Mouse (Mus musculus) adrenal gland, postnatal 25 days (tissue): ENCODE results near the gene Zfp64. TPM values are rescaled to one million over a fixed set of nuclear protein-coding genes. Genes with fewer than 3 reads are reported as not detected.

Experiments used
- DNase-seq: peaks from one replicate; pipeline ENCODE4 v3.0.0; 2021; ENCODE audit warnings: mixed read lengths
- long read RNA-seq: library from polyadenylated mRNA; stranded (forward); transcript quantifications from one replicate; pipeline ENCODE4 v2.0.0, GENCODE M21; 2021
- total RNA-seq: library from RNA; stranded (reverse); gene quantifications from 2 replicates; pipeline ENCODE4 v1.2.3, GENCODE M21; 2021

Gene Zfp64
- total RNA-seq, result 21.6 and 22.8 TPM in 2 replicates
- long read RNA-seq, transcript Zfp64-201 (6 exons, 2,438 nt), result major isoform, 12 of 31 reads
- long read RNA-seq, partial matches to known transcripts, result 9 of 31 reads
- long read RNA-seq, other reads (novel, unspliced or antisense), result 7 of 31 reads

DNA sequence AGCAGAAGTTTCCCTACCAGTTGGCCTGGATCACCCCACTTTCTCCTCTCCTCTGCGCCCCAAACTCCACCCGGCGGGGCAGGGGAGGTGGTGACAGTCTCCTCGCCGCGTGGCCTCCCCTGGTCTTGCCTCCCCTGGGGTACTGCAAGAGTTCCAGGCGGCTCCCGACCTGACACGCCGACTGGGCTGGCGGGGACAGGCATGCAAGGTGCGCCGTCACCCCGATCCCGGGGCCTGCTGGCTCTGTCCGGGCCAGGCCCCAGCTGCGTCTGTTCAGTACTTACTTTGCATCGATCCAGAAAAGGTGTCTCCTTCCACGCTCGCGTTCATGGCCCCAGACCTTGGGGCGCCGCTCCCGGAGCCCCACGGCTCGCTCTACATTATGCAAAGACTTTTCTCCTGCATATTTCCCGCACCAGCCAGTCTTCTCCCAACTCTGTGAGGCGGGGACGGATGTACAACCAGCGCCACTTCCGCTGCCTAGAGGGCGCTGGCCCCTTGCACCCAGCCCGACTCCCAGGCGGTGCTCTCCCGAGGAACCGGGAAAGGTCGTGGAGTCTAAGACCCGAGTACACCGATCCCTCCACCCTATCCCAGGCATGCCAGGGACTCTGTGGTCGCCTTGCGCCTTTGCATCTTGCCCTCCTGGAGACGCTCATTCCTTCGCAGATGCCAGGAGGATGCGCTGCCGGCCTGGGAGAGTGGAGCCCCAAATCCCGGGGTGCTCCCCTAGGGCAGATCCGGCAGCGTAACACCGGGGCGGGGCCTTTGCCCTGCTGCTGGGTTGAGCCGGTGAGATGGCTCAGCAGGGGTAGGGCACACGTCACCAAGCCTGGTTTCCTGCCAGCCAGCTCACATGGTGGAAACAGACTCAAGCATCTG lies at the start of gene Zfp64:
Gene Zfp64 (minus strand): TSS at position 753 of the 882 bp plus-strand sequence.
- DNase-seq, result peak; percentile 92

DNA sequence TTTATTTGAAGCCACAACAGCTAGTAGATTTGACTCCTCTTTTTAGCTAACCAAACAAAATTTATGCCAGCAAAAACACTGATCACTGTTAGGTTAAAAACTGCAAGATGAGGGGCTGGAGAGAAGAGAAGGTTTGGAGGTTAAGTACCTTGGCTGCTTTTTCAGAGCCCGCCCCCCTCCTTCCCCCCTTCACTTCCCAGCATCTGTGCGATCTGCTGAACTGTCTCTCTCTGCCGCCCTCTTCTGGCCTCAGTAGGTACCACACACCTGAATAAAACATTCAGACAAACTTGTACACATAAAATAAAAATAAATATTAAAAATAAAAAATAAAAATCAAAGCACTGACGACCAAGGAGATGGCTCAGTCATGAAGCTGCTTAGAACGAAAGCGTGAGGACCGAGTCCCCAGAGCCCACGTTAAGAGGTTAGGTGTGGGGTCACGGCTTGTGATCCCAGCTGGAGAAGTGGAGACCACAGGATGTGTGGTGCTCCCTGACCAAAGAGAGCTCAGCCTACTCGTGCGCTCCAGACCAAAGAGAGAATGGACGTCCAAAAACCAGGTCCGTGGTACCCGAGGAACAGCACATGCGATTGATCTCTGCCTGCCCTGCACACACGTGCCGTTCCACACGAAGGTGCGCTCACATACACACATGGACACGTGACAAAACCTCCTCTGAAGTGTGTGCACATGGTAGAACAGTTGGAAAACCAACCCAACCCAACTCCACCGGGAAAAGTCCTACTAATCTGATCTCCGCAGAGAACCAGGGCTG lies 37.4 kb upstream of the Zfp64 start:
- peak; percentile 15 for DNase-seq

DNA sequence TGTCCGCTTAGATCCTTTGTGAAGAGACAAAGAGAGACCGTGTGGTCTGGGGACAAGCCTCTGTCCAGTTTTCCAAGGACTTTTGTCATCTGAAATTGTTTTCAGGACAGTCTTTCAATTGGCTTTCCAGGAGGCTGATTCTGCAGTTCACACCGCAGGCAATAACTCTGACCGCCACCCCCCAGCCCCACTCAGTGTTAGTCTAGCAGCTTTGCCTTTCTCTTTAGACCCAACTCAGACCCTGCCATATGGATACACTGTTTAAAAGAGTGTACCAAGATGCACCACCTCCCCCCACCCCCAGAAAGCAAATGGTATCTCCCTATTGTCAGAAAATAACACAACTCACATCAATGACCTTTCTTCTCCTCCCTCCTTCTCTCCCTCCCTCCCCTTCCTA lies 35.6 kb upstream of the Zfp64 start:
- DNase-seq, result no peak

DNA sequence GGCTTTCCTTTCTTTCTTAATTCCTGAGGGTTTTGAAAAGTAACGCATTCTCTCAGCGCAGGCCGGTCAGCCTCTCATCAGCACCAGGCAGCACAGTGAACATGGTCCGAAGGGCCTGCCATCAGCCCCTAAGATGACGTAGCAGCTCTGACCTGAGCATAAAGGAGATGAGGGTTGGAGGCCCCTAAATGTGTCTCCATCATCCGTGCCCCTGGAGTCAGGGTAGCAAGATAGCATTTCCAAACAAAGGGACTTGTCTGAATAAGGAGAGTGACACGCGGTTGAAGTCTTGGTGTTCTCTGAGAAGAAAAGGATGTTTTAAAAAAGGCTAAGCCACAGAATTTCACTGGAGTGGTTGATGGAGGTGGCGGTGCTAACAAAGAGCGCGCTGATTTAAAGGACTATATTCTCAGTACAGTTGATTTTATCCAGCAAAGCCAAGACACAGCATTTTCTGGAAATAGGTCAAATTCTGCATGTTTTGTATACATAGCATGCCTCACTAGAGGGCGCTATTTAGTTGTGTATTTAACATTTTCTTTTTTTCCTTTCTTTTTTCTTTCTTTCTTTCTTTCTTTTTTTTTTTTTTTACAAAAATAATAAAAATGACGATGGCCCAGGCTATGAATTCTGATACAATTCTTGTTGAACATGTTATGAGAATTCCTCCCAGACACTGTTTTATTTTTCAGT lies 34.8 kb upstream of the Zfp64 start:
- DNase-seq, result no peak

DNA sequence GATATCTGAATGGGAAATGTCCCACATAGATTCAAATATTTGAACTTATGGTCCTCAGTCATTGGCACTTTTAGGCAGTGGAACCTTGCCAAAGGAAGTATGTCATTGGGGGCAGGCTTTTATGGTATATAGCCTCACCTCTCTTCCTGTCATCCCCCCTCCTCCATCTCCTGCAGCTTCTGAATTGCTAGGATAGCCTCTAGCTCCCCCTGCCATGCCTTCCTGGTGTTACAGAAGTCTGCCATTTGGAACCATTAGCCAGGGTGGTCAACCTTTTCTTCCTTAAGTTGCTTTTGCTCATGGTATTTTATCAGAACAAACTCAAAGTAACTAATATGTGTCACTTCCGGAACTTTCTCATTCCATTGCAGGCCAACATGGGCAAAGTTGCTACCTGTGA lies 32.7 kb upstream of the Zfp64 start:
- DNase-seq, result no peak

DNA sequence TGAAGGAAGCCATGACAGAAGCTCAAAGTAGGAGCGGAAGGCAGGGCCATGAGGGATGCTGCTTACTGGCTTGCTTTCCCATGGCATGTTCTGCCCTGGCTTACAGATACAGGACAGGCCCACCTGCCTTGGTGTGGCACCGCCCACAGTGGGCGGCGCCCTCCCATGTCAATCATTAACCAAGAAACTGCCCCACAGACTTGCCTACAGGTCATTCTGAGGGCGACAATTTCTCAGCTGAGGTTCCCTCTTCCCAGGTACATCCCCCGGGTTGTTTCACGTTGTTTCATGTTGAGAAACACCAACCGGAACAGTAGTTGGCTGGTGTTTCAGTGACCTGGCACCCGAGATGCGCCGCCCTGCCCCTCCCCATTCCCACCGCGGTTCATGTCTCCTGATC lies 32.0 kb upstream of the Zfp64 start:
- DNase-seq, result no peak

DNA sequence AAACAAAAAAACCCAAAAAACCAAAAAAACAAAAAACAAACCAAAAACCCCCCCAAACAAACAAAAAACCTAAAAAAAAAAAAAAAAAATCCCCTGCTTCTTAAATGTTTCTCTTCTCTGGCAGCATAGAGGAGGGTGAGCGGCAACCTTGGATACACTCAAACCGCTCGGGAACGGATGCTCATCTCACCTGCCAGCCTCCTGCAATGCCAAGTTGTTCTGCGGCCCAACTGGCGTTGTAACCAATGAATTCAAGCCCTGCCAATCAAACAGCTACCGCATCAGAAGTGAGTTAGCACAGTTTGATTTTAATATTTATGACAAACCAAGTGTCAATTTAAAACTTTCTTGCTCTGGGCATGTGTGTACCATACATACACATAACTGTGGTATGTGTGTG lies 26.6 kb upstream of the Zfp64 start:
- no peak for DNase-seq

DNA sequence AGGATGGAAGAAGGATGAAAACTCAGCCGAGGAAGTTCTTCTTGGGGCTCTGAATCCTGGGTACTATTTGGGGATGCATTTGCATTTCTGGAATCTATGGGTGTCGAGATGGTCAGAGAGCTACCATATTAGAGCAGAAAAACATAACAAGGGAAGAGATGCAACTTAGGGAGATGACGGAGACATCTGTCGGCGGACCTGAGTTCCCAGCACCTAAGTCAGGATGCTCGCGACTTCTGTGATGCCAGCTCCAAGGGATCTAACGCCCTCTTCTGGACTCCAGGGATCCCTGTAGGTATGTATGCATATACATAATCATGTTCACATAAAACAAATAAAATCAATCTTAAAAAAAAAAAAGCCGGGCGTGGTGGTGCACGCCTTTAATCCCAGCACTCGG lies 26.1 kb upstream of the Zfp64 start:
- no peak for DNase-seq

DNA sequence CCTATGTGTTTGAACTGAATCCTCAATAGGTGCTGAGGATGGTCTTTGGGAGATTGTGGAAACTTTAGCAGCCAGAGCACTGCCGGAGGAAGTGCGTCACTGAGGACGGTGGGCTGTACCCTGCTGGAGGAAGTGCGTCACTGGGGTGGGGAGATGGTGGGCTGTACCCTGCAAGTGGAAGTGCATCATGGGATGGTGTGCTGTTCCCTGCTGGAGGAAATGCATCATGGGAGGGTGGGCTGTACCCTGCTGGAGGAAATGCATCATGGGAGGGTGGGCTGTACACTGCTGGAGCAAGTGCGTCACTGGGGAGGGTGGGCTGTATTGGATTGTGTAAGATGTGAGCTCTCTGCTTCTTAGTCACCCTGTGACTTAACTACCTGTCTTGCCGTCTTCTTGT lies 25.5 kb upstream of the Zfp64 start:
- DNase-seq, result peak; percentile 42

DNA sequence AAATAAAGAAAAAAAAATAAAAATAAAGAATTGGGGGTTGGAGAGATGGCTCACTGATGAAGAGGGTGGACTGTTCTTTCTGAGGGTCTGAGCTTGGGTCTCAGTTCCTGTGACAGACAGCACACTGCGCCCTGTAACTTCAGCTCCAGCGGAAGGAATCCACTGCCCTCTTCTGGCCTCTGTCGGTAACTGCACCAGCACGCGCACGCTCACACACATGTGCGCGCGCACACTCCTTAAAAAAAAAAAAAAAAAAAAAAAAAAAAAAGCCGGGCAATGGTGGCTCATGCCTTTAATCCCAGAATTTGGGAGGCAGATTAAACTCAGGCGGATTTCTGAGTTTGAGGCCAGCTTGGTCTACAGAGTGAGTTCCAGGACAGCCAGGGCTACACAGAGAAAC lies 24.4 kb upstream of the Zfp64 start:
- DNase-seq, result peak; percentile 30

DNA sequence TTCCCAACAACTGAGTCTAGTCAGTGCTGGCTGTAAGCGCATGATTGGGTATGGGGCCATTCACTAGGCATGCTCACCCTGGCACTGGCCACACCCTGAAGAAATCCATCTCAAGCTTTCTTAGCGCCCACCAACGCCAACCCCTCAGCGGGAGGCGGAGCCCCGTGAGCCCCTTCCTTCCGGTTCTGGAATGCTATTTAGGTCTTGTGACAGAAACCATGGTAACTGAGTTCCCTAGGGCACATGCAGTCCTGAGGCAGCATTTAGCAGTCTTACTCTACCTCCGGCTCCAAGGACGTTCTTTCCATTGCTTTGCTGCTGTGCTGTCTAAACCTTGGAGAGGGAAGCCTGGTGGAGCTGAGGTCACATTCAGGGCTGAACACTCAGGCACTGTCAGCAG lies 22.6 kb upstream of the Zfp64 start:
- DNase-seq, result no peak

DNA sequence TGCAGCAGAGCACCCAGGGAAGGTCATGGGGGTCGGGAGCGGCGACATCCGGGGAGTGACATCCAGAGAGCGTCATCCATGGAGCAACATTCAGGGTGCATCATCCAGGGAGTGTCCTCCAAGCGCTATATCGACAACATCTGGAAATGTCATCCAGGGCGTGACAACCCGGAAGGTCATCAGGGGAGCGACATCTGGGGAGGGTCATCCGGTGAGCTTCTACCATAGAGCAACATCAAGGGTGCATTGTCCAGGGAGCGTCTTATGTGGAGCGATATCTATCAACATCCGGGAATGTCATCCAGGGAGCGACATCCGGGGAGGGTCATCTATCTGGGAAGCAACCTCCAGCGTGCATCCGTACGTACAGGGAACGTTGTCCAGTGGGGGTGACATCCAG lies 14.7 kb upstream of the Zfp64 start:
- no peak for DNase-seq

DNA sequence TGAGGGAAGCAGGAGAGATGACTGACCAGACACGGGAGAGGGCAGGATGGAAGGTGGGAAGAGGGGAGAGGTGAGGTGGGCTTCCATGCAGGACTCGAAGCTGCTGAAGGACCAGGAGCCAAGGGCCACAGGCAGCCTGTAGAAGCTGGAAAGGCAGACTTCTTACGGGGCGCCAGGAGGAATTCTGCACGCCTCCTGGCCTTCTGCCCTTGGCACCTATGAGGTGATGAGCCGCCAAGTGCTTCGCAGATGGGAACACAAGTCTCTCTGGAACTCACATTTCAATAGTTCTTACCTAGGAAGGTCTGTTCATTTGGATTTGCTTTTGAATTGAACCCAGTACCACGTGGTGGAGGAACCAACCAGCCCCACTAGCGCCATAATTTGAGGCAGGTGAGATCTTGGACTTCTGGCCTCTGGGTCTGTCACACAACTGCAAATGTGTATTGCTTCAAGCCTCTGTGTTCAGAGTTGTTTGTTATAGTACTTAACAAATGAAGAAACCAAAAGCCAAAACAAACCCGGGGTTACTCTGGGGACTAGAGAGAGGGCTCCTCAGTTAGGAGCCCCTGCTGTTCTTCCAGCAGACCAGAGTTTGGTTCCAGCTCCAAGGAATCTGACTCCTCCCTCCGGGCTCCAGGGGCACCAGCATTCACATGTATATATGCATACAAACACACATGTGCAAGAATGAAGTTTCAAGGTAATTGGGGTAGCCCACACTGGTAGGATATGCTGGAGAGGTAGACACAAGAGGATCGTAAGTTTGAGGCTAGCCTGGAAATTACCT lies 12.9 kb upstream of the Zfp64 start:
- DNase-seq, result peak; percentile 41

DNA sequence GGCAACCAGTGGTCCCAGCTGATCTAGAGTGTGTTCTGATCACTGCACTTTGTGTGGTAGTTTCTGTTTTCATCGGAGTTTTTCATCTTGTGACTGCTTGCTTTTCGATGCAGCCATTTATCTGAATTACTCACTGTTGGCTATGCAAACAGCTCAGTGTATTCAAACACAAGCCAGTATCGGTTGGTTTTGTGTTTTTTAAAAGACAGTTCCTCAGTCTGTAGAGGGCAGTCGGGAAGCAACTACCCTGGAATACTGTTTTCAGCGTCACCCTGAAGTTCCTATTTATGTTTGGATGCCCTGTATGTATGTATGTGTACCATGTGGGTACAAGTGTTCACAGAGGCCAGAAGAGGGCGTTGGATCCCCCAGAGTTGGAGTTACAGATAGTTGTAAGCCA lies 11.1 kb upstream of the Zfp64 start:
- DNase-seq, result no peak

DNA sequence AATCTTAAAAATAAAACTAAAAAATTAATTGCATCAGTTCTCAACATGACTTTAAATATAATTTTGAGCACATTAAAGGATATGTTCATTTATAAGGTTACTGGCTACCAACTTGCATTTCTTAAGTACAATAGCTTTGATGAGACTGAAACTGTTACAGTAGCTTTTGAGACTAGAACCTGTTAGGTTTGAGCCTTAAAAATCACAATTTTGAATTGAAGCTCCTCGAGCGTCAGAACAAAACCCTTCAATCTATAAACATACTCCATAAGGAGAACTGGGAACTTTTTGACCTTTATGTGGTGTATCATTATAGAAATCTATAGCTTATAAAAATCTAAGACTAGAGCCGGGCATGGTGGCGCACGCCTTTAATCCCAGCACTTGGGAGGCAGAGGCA lies 9.5 kb upstream of the Zfp64 start:
- no peak for DNase-seq

DNA sequence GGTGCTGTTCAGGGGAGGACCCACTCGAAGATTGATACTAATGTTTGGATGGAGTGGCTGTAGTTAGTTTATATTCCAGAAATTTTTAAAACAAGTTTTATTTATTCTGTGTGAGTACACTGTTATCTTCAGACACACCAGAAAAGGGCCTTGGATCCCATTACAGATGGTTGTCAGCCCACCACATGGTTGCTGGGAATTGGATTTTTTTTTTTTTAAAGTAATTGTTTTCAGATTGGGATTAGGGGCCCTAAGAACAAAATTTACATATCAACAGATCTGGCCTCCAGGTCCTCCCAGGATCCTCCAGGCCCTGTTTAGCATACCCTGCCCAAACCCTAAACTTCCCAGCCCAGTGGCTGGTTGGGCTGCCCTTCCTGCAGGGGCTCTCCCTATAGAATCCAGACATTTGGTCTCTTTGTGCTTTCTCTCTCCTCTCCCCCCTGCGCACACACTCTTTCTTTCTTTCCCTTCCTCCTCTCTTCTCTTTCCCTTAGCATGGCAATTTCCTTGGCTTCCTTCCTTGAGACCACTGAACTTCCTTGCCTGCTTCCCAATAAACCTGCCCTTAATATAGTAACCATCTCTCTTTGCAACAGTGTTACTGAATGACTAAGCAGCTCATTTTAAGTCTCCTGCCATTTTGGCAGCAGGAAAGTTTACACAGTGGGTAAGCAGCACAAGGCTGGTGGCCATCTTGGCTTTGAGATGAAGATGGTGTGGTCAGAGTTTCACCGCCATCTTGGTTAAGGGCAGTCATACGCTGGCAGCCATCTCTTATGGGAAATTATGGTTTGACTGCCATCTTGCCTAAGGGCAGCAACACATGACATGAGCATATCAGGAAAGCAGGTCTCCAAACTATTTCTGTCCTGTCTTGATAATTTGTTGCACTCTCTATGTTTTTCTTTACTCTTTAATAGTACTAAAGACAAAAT lies 6.6 kb upstream of the Zfp64 start:
- no peak for DNase-seq

DNA sequence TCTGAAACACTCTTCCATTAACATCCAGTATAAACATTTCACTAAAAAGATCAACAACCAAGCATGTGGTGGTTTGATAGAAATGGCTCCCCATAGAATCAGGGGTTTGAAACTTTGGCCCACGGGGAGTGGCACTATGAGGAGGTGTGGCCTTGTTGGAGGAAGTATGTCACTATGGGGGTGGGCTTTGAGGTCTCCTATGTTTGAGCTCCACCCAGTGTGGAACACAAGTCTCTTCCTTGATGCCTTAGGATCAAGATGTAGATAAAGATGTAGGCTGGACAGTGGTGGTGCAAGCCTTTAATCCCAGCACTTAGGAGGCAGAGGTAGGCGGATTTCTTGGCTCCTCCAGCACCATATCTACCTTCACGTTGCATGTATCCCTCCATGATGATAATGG lies 5.4 kb upstream of the Zfp64 start:
- no peak for DNase-seq

DNA sequence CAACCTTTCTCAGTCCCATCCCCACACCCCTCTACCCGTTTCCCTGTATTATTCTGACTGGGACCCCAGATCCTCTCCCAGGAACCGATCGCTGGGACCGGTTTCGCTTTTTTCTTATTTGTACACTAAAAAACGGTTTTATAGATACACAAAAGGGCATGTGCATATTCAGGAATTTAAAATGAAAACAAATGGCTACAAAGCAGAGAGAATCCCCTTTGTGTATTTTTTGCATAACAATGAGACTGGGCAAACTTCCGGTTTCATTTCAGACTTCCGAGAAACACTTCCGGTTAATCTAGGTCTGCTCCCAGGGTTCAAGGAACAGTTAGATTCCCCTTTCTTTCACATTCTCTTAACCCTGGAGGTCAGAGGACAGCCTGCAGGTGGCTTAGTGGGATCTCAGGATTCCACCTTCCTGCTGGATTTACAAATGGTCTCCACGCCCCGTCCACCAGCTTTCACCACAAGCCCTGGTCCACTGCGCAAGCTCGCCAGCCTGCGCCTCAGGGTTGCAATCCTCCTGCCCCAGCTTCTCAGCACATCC lies 4.0 kb upstream of the Zfp64 start:
- no peak for DNase-seq

DNA sequence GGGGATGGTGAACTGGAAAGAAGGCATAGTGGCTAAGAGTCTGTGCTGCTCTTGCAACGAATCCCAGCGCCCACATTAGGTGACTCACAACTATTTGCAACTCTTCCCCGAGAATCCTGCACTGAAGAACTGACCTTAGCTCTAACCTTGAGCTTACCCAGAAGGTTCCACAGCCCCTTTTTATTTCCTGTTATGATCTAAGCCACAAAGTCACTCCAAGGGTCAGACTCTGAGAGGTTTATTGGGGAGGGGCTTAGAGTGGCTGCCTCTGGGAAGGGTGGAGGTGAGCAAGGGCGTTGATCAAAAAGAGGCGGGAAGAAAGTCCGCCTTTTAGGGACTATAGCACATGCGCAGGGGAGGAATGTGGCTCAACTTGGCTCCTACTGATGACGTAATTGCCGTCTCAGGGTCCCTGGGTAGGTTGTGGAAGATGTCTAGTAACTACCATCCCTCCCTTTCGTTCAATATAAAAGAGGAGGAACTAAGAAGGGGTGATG lies 511 bp upstream of the Zfp64 start:
- no peak for DNase-seq

DNA sequence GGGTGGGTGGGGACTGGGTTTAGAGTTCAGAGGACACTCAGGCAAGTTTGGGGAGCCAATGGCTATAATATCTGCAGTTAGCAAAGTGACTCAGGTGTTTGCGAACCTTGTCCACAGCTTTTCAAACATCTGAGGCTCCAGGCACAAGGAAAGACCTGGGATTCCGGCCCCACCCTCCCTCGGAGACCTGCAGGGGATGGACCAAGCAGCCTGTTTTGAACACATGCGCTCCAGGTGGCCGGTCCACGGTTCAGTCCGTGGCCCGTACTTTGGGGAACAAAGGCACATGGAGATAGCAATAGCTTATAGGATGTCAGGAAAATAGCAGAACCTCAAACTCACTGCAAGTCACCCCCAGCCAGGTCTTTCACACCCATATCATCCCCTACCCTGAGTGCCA lies 1.0 kb downstream of the Zfp64 start:
- DNase-seq, result no peak
